Mouse (Mus musculus): ENCODE measurements at regions not wholly inside any gene's neighbourhood (a gene's known extent, or its start where the extent isn't known, plus 50 kb on each side); places are given as distances from the start of the nearest gene placed in this dataset.

DNA sequence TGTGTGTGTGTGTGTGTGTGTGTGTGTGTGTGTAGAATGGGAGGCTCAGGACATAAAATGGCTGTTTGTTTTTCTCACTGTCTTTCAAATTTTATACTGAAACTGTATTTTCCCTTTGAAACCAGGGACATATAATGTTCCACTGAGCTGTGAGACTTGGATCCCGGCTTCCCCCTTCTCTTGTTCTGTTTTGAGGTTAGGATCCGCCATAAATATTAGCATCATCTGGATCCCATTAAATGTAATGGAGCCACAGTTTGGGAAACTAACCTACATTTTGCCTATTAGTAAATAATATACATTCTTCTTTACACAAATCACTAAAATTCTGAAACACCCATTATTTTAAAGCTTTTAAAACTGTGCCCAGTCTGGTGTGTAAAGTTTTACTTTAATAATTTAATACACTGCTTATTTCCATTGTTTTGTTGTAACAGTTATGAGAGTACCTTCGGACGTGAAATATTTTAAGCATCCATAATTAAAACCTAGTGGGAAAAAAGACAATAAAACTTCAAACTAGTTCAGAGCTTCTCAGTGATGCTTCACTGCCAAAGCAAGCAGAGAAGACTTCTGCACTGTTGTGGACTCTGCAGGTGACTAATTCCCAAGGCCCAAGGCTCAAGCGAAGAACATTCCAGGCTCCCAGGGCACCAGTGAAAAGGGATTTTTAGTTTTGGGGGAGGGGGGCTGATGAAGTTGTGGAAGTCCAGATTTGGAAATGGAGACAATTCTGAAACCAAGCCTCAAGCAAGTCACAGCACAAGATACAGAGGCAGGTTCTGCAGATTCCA lies 684.9 kb downstream of the Fat4 start:
- no peak for DNase-seq (ENCODE audit: low spot score)

DNA sequence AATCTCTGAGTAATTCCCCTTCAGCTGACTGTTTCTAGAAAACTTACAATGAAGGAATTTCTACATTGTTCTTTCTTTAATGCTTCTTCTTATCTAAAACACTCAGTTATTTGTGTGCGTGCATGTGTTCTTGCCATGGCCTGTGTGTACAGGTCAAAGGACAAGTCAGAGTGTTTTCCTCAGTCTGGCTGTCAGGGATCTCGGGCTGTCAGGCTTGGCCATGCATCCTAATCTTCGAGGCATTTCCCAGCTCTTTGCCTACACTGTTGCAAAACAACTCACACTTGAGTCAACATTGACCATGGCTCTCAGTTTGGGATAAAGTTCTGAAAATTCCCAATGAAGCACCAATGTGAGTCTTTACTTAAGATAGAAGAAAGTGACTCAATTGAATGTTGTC lies 688.5 kb downstream of the Fat4 start:
- no peak for DNase-seq (ENCODE audit: low spot score)

DNA sequence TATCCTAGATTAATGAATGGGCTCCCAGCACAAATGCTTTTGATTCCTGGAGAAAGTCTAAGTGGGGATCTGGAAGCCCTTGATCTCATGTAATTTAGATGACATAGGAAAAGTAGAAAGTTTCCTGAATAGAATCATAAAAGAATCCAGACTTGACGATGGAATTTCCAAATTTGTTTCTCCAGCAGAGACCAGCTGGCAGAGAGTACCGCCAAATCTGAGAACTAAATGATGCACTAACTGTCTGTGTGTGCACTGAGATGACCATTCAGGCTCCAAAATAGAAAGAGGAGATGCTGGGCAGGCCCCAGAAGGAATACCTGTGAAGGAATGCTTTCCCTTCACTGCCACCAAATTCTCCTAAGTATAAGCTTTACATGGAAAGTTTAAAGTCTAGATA lies 704.6 kb downstream of the Fat4 start:
- DNase-seq (ENCODE audit: low spot score): no peak

DNA sequence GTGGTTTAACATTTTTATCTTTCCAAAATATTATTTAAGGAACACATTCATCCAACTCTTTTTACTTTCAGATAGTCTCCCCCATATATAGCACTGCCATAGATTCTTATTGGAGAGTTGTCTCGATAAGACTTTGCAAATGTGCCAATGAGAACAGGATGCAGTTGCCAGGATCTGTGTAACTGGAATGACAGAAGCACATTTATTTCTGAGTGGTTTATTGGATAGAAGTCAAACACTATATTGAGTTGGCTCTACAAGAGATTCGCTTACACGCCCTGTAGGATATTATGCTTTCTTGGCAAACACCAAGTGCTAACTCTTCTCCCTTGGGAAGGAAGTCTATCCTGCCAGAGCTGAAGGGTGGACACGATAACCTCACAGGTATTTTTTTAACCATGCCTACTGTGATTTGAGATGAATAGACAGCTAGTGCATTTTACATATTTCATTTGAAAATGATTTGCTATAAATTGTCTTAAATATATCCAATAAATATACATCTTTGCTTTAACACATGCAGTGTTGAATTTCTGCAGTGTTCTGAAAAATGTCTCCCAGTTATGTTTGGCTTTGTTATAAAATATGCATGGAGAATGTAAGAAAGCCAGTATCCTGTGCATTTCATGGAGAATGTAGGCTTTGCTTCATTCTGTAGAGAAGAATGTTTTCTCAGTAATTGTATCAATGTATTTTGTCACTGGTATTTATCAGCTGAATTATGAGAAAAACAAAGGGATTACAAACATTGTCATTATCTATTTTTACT lies 705.8 kb downstream of the Fat4 start:
- peak; percentile 11 for DNase-seq (ENCODE audit: low spot score)

DNA sequence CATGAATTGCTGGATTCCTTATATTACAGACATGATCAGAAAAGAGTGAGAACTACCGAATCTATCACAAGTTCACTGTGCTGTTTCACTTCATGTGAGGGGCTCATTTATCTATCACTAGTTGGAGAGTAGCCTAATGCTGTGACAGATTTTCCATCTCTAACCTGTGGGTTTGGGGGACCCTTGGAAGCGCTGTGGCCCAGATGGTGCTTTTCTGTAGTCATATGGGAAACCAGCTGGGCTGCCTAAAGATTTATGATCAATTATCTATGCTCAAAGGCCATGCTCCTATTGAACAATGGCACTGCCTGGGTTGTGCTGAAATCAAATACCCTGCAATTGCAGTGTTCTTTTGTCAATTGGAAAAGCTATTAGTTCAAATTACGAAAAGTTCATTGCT lies 723.2 kb downstream of the Fat4 start:
- DNase-seq (ENCODE audit: low spot score): no peak

DNA sequence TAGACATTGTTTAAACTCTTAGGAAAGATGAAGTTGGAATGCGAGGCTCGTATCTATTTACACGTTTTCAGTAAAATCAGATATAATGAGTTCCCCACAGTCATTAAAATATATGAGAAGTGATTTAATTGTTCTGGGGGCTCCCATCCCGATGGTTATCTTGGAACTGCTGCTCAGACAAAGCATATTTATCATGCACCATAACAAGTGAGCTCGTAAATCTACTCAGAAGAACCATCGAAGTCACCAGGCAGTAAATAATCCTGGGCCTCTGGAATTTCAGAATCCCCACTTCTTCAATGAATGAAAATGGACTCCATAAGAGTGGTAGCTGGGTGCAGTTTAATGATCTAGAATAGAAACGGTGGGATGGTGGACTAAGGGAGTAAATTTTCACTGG lies 725.7 kb downstream of the Fat4 start:
- no peak for DNase-seq (ENCODE audit: low spot score)

DNA sequence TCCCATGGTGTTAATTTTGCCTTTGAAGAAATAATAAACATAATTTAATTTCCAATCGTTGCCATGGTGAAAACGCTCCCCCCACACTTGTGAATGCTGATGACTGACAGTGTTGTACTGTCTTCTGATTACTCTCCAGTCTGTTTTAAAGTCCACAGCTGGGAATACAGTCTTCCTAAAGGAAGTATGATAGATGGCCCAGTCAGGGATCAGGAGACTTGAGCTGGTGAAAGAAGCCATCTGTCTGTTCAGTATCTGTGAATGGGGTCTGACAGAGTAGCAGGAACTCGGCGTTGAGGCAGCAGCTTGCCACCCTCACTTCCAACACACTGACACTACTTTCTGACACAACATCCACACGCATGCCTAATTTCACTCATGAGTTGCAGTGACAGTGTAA lies 751.2 kb downstream of the Fat4 start:
- no peak for DNase-seq (ENCODE audit: low spot score)

DNA sequence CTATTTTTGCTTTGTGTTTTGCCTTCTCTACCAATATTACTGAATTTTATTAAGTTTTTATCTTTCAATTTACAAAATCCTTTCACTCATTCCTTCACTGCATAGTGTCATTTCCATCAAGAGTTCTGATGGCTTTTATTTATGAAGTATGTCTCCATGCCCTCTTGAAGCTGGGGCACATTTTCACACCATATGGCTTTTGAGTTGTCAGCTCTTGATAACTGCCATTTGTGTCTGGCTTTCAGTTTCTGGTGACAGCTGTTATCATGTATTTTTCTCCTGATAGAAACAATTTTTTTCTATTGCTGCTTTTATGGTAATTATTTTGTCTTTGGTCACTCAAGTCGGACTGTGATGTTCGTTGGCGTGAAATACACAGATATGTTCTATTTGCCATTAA lies 756.5 kb downstream of the Fat4 start:
- no peak for DNase-seq (ENCODE audit: low spot score)

DNA sequence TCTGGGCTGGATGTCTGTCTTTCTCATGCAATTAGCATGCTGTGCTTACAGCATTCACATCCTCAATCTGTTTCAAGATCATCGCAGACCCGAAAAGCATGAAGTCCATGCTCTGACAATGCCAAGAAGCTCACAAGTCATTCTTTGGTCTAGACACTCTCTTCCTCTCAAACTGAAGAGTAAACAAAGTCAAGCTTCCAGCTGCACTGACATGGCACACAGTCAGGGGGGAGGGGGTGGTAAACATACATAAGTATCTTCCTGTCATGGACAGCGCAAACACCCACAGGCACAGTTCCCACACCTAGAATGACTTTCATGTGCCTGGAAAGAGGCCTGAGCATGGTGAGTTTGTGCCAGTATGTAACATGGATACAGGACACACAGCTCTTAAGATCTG lies 780.1 kb downstream of the Fat4 start:
- no peak for DNase-seq (ENCODE audit: low spot score)

DNA sequence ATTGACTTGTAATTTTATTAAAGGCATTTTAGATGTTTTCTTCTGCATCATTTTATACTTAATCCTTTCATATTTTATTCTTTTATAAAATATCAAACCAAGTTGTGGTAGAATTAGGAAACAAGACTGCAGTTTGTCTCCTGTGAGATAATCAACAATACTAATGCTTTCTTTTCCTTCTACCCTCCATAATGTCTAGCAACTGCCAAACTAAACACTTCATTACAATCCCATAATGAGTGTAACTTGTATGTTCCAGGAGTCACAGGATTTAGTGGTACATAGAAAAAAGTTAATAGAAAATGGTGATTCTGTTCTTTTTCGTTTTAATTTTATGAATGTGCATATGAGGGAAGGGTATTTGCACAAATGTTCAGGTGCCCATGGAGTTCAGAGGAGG lies 782.4 kb downstream of the Fat4 start:
- no peak for DNase-seq (ENCODE audit: low spot score)

DNA sequence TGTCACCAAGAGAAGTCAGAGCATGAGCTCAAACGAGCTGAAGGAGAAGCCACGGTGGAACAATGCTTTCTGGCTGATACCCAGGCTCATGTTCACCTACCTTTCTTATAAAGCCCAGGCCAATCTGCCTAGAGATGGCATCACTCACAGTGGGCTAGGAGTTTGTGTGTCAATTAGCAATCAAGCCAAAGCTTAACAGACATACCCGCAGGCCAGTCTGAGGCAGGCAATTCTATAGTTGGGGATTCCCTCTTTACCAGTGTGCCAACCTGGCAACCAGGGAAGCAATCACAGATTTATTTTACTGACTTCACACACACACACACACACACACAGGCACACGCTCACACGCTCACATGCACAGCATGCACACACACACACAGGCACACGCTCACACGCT lies 787.3 kb downstream of the Fat4 start:
- no peak for DNase-seq (ENCODE audit: low spot score)

DNA sequence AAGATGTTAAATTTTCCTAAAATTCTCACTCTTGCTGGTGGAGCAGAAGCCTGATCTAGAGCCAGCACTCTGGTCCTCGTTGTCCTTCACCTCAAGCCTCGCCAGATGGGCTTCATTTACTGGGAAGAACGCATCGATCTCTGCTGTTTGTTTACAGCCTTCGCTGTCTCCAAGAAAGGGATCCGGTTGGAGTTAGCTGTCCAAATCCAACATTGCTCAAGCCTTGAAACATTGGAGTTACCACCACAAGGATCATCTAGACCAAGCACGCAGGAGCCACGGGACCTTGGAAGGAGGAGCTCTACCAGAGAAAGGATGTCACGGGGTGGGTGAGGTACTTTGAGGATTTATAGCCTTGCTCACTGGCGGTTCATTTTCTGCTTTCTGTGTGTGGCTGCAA lies 788.2 kb downstream of the Fat4 start:
- DNase-seq (ENCODE audit: low spot score): no peak

DNA sequence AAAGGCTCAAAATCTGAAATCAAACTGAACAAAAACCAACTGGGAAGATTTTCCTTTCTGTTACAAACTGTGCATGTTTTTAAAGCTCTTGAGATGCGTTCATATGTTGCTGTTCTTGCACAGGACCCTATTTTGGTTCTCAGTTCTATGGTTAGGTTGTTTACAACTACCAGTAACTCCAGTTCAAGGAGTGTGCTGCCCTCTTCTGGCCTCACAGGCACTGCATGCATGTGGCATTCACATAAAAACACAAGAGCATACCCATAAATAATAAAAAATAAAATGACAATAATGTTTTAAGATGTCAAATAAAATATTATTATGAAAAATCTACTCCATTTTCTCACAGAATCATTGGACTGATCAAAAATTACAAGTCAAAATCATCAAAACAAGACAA lies 818.9 kb downstream of the Fat4 start:
- no peak for DNase-seq (ENCODE audit: low spot score)

DNA sequence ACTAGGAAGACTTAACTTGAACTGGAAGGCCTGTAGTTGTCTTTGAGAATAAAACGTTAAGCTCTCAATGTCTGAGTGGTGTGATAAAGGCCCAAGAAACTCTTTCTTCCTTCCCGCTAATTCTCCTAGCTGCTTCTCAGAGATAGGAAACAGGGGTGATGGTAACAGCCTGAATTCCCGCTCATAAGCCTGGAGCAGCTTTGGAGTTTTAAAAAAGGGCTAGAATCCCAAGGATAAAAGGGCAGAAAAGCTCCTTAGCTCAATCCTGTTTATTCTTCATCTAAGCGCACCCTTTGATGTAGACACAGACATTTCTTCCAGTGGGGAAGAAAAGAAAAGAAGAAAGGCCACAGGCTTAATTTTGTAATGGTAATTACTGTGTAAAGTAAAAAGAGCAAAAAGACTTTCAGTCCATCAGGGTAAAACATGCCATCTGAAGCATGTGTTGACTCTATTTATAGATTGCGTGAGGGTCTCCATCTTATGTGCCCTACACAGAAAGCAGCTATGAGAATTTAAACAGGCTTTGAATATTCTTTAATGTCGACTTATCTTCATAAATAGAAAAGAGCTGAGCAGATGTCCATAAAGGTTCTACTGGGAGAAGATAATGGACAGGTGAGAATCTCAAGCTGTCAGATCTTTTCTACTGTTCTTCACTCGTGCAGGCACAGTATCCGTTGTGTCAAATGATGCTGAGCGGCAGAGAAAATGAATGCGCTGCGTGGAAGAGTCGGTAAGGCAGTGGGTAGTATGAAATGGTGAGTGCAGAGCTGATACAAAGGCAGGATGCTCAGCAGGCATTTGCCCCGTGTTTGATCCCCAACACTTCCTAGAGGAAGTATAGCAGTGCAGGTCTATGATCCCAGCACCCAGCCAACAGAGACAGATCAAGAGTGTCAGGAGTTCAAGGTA lies 818.0 kb upstream of the Intu start:
- no peak for DNase-seq (ENCODE audit: low spot score)

DNA sequence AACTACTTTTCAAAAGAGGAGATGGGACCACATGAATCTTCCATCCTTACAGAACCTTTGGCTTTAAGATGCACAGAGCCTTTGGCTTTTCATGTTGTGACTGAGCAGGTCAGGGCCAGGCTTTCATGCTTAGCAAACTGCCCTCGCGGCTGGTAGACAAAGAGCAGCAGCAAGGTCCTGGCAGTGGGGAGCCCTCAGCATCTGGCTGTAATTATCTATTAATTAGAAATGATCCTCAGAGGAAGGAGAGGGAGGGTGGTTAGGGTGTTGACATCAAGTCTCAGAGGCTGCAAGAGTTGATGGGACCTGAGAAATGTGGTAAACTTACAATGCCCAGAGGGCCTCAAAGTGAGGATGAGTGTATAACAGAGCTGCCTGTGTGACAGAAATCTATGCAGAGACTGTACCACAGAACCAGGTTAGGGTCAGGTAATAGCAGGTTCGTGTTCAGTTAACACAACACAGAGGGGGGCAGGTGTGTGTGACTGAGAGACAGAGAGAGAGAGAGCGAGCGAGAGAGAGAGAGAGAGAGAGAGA lies 817.0 kb upstream of the Intu start:
- no peak for DNase-seq (ENCODE audit: low spot score)

DNA sequence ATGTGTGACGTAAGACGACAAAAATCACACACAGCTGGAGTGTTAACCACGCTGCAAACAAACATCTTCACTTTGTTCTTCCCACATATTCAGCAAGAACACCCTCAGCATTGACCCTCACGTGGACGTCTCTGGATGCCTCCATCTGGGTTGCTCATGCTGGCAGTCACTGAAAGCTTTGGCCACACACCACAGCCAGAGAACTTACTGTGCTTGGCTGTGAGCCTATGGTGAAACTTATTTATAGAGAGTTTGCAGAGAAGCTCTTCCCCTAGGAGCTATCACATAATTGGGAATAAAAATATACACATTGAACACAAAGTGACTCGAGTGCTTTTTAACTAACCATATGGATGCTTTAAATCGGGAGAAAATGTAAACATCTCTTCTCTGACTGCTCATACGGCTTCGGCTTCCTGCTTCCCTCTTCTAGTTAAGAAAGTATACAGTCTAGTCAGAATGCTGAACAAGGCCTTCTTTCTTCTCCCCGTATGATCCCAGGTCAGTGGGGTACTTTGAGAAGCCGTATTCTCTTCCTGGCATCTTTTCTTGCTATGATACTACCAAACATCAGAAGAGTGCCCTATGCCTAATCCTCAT lies 812.0 kb upstream of the Intu start:
- peak; percentile 32 for DNase-seq (ENCODE audit: low spot score)

DNA sequence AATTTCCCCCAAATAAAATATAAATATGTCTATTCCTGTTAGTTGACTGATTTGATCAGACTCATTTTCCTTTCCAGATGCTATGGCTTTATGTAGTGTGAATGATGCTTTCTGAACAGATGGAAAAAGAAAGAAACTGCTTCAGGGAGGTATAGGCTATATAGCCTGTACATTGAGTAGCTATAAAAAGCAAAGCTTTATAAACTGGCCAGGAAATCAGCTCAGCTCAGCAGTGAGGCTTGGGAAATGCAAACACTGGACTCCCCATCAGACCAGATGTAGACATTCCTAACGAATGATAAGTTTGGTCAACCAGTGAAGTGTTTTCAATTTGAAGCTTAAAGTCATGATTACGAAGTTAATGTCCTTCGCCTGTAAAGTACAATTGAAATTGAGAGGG lies 805.3 kb upstream of the Intu start:
- DNase-seq (ENCODE audit: low spot score): no peak

DNA sequence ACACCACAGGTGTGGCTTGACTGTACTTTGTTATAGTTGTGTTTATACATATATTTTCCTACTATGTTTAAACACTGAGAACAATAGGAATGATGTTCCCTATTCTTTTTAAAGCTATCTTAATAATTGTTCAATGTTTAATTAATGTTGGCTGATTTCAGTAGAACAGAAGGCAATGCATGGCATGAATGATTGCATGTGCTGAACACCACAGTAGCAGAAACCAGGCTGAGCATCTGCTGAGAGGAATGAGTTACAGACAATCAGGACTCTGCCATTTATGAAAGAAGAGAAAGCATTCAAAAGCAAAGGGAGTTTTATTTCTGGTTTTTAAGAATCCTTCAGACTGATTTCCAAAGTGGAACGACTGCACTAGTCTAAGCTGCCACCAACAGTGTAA lies 794.4 kb upstream of the Intu start:
- DNase-seq (ENCODE audit: low spot score): no peak

DNA sequence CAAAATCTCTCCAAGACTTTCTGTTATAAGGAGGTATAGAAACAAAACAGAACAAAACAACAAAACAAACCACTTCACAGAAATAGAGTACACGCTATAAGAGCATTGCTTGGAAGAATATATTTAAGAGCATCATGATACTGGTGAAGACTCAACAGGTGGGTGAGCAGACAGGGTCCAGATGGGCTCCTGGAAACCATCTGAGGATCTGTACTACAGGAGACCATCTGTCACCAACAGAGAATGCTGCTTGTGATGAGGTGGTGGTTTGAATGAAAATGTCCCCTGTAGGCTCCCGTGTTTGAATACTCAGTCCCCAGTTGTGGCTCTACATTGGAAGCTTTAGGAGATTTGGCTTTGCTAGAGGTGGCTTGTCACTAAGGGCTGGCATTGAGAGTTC lies 785.1 kb upstream of the Intu start:
- peak; percentile 8 for DNase-seq (ENCODE audit: low spot score)

DNA sequence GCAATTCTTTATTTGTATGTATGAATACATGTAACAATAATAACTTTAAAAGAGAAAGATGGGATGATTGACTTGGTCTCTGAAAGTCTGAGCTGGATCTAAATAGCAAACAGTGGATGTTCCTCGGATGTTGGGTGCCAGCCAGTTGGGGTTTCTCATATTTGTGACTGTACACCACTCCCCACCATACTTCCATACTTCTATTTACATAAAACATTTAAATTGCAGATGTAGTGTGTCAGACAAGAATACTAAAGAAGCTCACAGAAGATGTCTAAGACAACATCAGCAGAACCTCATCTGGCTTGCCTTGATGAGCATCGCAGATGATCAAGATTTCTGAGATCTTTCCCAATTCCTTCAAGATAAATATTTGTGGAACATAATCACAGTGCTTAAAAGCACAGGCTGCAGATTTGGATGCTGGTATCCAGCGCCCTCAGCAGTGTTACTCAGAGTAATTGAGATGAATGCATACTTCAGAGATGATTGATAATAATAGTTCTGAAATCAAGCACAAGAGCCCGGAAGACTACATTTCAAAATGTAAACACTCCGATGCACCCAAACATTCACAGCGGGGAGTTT lies 762.0 kb upstream of the Intu start:
- DNase-seq (ENCODE audit: low spot score): no peak

DNA sequence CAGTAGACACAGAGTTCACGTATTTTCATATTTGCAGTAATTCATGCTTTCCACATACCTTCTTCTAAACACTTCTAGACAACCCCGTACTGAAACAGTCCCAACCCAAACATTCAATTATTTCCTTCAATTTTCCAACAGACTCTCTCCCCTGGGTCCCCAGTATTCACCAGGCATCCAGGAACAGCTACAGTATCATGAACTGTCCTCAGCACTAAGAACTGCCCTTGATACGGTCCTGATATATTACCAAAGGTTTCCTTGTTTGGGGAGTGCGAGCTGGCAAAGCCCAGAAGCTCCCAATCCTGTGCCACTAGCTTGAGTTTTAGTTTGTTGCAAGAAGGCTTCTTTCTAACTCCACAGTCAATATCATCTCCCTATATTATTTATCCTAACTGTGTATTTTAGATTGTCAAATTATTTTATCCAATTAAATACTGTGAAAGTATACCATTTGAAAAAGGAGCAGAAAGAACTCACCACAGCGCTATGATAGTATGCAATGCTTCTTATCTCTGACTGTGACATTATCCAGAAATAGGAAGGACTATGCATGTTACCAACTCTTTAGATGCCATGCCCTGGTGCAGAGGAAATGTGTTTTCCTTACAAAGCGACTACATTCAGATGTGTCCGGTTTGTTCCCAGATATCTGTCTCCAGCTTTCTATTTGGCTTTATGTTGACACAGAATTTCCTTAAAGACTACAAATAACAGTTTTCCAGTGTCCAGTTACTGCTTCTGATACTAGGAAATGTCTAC lies 754.6 kb upstream of the Intu start:
- DNase-seq (ENCODE audit: low spot score): no peak
